Mouse (Mus musculus) heart, adult 11 months (tissue): ENCODE data around the gene Ephb3.
A peak's percentile ranks its signal among the peaks of the same experiment; 100 is the strongest.
"Not testable (repeated sequence)": the region's sequence is repeated elsewhere in the genome, so short reads cannot be mapped to it uniquely, and the experiment has no call there.

Source experiments
- DNase-seq: peaks from one replicate; pipeline ENCODE4 v3.0.0; 2022

Gene Ephb3

DNA sequence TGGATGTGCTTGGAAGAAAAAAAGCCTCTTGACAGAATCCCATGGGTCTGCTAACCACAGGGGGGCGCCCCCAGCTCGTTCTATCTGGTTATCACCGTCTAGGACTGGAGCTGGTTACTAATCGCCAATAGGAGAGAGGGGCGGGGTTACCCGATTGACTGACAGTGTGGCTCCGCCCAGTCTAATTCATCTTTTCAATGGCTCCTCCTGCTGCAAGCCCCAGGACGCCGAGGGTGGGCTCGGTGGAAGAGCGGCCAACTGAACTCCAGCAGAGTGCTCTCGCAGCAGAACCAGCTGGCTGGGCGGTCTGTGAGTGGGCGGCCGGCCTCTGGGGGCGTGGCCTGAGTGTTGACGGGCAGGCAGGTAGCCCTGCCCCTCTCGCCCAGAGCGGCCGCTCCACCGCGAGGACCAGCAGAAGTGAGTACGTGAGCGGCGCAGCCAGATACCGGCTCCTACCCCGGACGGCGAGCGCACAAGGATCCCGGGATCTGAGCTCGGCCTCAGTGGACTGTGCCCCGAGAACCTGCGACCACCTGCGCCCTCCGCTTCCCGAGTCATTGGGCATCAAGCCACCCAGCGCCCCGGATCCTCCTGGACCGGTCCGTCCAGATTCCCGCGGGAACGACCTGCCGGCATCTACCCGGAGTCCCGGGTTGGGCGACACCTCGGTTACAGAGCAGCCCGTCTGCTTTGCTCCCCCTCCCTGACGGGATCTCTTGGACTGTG lies at the start of gene Ephb3:
Gene Ephb3, plus strand, starts transcription at position 389 of the 726 bp plus-strand sequence.
- DNase-seq: peak; percentile 100

DNA sequence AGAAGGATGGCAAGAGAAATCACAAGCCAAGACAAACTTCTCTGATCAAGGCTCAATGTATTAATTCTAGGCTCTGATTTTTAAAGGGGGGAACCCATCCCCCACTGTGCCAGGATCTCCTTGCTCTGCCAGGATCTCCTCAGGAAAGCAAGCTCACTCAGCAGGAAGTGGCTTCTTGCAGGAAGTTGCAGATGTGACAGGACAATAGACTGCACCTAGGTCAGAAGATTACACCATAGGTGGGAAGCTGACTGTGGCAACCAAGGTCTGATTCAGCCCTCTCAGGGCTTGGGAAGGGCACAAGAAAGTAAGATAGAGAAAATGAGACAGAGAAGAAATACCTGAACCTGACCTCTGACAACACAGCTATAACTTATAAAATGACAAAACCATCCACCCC lies 48.3 kb upstream of the Ephb3 start:
- not testable (repeated sequence) for DNase-seq

DNA sequence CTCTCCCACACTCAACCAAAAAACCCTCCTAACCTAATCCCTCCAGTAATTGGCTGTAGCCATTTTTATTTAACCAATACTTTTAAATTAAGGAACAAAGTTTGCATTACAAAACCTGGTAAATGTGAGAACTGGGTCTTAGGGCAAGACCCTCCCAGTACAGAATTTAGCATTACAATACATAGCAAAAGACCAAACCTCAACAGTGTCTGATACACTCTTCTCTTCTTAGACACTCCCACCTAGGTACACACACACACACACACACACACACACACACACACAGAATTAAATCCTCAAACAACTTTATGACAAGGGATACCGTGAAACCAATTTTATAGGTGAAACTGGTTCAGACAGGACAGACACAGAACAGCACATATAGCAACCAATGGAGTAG lies 45.3 kb upstream of the Ephb3 start:
- DNase-seq: not testable (repeated sequence)

DNA sequence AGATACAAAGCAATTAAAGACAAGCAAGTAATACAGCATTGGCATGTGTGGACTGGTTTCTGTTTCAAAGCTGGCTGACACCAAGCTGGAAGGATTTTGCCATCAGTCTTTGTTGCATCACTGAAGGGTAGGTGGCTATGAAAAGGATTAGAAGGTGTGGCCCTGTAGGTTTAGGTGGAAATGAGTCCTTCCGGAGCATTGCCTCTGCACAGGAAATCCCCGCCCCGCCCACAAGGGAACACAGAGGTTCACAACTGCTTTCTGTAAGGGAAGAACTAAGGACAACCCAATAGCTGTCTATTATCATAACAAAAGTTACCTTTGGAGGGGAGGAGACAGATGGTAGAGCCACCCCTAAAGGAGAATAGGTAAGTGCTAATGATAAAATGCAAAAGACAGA lies 41.1 kb upstream of the Ephb3 start:
- DNase-seq: not testable (repeated sequence)

DNA sequence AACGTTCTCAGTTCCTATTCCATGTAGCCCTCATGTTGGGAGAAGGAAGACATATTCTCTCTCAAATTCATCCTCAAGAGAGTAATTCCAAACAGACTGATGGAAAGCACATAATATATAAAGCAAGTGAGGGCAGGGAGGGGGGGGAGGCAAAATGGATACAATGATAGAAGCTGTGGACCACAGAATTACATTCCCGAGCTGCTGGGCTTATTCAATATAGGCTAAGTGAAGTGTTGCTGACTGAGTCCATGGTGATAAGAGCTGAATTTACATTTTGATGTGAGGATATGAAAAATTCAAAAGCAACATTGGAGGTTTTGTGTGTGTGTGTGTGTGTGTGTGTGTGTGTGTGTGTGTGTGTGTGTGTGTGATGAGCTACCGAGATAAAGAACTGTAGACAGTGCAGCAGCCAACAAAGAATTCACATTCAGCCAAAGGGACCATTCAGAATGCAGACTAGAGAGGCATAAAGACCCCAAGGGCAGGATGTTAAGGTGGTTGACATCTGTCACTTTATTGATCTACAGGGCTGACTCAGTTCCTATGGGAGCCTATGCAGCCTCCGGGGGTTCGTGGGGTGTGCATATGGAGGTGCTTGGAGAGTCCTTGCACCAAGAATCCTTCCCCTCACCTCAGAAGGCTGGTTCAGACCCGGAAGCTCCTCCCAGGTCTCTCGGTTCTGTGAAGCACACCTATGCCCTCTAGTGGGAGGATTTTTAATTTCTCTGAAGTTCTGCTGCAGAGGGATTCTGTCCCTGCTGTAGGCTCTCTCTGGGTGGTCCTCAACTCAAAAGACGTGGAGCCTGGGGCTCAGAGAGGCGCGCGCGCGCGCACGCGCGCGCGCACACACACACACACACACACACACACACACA lies 39.0 kb upstream of the Ephb3 start:
- DNase-seq: not testable (repeated sequence)

DNA sequence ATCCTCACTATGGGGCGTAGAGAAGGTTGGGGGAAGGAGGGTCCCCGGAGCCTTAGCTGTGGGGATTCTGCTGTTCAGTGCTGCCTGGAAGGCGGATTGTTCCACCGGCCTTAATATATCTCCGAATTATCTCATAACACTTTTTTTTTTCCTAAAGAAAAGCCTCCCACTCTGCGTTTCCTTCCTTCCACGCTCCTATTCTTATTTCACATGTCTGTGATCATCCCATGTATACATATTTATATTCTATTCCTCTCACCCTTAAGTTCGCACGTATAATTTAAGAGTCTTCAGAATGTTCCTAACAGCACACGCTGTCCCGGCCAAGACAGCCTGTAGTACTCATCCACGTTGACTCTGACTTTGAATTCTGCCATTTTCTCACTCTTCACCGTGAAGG lies 35.8 kb upstream of the Ephb3 start:
- DNase-seq: no peak

DNA sequence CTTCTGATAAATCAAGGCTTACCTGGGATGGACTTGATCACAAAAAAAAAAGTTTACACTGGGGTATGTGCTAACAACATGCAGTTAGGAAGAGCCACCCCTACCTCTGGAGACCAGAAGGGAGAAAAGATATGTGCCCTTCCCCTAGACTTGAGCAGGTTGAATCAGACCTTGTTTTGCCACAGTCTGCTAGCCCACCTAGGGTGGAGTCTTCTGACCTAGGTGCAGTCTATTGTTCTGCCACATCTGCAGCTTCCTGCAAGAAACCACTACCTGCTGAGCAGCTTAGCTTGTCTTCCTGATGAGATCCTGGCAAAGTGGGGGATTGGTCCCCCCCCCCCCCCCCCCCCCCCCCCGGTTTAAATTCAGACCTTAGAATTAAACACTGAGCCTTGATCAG lies 29.3 kb upstream of the Ephb3 start:
- no peak for DNase-seq

DNA sequence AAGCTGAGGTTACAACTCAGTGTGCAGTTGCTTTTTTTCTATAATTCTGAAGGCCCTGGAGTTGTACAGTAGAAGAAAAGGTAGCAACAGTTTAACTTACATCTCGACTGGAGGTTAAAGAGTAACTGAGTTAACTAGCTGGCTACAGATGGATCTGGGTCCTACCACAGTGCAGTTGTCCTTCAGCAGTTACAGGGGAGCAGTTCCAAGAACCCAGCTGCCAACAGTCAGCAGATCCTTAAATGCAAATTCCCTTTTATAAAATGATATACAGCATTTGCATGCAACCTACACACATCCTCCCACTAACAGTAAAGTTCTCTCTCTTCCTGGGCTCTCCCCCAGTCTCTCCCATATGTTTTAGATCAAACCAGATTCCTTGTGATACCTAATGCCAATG lies 22.4 kb upstream of the Ephb3 start:
- DNase-seq: no peak

DNA sequence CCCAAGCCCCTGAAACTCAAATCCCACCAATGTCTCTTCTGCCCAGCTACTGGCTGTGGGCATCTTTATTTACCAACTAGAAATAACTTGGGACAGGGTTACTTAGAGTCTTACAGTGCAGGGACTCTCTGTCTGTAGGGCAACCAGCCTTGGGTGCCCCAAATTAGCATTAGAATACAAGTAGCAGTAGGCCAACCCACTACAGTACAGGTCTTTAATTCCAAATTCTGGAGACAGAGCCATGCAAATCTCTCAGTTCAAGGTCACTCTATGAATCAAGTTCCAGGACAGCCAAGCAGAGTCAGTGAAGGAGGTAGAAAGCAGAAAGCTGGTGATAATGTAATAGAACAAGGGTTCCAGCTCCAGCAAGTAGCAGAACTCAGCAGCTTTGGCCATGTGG lies 19.9 kb upstream of the Ephb3 start:
- DNase-seq: no peak

DNA sequence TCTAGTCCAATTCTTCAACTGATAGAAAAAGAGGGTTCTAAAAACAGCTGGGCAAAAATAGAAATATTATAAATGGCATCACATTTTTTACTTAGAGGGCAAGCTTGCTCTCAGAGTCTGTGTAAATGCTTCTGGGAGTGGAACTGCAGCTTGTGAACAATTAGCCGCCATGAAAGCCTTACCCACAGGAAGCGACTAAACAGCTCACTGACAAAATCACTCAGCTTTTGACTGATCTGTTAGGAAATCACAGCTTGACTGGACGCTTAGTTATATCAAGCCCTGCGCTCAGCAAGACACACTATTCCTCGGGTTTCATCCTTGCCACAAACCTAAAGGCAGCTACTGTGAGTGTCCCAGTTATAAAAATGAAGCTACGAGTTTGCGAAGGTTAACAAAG lies 17.0 kb upstream of the Ephb3 start:
- DNase-seq: no peak

DNA sequence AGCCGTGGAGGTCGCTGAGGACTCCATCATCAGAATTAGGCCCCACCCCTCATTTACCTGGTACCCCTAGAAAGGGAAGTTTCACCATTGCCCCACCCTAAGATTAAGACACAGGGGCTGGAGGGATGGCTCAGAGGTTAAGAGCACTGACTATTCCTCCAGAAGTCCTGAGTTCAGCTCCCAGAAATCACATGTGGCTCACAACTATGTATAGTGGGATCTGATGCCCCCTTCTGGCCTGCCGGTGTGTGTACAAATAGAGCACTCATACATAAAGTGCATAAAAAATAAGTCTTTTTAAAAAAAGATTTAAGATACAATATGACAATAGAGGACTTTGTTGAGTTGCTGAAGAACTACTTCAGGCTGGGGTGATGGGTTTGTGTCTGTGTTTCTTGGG lies 16.2 kb upstream of the Ephb3 start:
- no peak for DNase-seq

DNA sequence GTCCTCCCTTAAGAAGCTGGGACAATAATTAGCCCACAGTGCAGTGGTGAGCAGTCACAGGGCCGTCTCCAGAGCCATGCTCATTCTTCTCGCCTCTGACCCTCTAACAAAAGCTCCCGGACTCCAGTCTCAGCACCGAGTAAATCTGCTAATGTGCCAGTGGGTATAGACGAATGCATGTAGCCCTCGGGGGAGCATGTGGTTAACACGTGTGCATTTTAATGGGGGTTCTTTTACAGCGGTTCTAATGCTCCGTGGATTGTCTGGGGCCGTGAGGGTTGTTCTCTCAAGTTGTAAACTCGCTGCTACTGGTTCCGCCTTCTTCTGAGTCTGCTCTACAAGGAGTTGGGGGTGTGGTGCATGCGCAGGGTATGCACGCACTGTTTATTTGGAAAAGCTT lies 13.0 kb upstream of the Ephb3 start:
- peak; percentile 68 for DNase-seq

DNA sequence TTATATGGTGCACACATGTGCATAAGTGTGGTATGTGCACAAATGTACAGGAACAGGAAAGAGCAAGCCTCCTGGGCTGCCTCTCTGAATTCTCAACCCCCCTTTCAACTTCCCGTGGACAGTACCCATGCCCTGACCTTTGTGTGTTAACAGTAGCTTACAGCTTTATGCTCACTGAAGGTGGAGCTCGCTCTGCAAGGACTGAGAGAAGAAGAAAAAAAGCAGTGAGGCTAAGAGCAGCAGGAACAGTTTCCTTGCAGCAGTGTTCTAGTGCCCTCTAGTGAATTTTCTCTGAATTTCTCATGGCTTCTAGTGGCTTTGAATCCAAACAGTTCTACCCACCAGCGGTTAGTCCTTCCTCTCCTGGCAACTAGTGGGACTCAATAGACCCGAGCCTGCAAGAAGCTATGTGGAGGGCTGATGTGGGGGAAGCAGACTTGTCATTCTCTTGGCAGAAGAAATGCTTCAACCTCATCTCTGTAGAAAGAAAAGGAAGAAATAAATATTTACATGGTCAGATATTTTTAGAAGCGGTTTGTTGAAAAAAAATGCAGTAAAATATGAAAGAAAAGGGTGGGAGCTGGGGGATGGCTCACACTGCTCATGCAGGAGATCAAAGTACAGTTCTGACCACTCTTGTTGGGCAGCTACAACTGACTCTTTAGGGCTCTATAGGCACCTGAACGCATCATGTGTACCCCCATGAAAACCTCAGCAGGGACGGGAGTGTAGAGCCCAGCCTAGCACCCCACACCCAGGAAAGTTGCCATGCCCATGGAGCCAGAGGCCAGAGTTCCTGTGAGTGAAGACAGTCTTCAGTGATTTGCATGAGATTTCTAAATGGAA lies 11.8 kb upstream of the Ephb3 start:
- DNase-seq: peak; percentile 85

DNA sequence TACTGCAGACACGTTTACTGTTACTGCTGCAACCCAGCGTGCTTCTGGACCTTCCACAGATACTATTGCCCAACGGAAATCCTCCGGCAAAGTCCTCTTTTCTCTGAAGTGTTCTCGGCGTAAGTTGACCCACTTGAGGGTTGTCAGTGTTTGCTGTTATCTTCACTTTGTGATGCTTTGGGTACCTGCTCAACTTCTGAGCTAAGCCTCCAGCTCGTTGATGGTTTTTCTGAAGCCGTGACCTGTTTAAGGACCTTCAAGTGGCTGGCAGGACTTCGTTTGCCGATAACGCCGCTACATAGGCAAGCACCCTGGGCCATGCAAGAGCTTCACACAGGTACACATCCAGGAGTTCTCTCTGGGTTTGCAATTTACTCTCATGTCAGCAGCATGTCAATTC lies 10.4 kb upstream of the Ephb3 start:
- DNase-seq: peak; percentile 72

DNA sequence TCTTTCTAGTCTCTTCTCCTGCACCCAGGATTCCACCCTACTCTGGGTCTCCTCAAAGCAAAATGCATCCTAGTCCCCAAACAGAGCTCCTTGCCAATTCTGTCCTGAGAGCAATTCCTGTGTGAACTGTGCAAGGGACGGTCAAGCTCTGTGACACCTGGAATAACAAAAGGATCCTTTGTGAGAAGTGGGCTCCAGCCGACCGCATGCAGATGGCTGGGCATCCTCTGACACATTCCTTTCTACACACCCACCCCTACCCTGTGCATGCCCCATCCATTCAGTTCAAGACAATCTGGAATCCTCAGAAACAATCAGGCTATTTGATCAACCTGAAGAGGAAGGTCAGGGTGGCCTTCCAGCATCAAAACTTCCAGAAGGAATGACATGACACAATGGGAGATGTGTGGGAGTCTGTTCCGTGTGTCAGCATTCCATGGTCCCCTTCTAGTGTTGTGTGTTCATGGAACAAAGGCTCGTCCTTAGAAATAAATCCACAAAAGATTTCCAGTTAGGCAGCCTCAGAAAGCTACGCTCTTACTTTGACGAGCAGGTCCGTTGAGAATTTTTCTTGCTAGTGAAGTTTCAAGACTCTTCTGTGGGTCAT lies 9.2 kb upstream of the Ephb3 start:
- peak; percentile 78 for DNase-seq

DNA sequence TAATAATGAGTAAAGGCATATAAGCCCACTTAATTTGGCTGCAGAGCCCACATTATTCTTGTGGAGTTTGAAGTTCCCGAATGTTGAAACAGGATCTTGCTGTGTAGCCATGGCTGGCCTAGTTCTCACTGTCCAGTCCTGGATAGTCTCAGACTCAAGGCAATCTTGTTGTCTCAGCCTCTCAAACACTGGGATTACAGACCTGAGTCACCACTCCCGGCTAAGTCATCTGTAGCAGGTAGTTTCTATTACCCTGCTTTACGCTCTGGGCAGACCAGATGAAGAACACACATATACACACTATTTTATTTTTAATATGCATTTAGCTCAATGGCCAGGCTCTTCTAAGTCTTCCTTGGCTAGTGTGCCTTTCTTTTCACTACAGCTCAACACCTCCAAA lies 8.0 kb upstream of the Ephb3 start:
- DNase-seq: peak; percentile 55

DNA sequence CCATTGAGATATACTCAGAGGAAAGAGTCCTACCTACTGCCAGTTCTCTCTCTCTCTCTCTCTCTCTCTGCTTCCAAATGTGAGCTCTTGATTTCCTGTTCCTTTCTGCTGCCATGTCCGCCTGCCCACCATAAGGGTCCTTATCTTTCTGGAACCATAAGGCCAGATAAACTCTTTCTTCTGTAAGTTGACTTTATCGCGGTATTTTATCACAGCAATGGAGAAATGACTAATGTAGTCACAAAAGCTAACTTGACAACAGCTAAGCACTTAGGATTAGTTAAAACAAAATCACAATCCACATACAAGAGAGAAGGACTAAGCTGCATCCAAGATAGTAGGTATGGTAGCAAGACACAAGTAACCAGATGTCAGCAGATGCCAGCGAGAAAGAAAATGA lies 7.0 kb upstream of the Ephb3 start:
- no peak for DNase-seq

DNA sequence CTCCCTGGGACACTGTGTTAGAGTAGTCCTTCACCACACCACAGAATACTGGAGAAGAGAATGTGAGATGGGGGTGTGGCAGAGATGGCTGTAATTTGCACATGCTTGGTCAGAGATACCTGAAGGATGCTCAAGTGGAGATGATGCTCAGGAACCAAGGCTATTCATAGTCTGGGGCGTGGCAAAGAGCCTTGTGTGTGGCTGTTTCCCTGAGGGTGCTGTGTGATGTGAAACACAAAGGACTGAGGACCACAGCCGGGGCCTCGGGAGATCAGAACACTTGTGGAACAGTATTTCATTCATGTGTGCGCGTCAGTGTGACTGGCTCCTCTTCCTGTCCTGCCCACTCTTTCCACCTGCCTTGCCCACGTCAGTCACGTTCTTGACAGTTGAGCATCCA lies 6.5 kb upstream of the Ephb3 start:
- DNase-seq: peak; percentile 42

DNA sequence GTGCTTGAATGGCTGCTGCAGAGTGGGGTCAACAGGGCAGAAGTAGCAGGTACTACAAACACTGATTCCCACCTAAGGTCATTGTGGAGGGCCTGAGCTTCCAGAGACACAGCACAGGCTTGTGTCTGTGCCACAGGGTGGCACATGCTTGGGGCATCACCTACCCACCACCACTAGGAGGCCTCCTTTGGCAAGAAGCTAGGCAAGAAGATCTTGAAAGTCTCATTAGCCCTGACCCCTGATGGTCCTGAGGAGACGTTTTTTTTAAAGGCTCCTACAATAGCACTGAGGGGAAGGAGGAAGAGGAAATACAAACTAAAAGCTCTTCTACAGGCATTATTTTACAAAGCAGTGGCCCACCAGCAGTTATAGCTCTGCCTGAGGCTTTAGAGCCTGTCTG lies 6.0 kb upstream of the Ephb3 start:
- peak; percentile 83 for DNase-seq

DNA sequence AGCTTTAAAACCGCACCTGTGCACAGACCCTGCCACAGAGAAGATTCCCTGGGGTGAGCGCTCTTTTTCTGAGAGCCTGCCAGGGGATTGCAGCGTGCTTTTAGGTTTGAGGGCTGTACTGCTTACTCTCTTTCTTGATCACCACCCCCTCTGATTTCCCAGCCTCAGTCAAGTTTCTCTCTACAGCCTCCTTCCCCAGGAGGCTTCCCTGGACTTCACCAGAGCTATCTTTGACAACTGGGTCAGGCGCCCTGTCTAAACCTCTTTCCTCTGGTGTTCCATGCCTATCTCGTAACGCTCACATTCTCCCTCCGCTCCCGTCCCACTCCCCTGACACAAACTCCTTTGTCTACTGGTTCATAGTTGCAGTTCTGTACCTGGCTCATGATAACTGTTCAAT lies 5.1 kb upstream of the Ephb3 start:
- peak; percentile 74 for DNase-seq

DNA sequence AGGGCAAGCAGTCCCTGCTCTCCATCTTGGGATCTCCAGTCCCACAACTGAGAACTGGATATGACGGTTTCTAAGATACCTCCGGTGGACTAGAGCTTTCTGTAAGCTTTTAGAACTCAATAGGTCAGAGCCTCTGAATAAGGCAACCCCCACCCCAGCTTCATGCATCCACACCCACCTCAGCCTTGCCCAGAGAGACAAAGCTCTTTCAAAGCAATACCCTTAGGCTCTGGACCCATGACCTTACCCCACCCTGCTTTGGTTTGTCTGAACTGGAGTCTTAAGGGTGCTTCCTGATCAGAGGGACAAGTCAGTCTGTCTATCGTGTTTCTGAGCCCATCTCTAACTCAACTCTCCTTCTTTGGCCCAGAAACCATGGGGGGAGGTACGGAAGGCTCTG lies 1.8 kb upstream of the Ephb3 start:
- no peak for DNase-seq

DNA sequence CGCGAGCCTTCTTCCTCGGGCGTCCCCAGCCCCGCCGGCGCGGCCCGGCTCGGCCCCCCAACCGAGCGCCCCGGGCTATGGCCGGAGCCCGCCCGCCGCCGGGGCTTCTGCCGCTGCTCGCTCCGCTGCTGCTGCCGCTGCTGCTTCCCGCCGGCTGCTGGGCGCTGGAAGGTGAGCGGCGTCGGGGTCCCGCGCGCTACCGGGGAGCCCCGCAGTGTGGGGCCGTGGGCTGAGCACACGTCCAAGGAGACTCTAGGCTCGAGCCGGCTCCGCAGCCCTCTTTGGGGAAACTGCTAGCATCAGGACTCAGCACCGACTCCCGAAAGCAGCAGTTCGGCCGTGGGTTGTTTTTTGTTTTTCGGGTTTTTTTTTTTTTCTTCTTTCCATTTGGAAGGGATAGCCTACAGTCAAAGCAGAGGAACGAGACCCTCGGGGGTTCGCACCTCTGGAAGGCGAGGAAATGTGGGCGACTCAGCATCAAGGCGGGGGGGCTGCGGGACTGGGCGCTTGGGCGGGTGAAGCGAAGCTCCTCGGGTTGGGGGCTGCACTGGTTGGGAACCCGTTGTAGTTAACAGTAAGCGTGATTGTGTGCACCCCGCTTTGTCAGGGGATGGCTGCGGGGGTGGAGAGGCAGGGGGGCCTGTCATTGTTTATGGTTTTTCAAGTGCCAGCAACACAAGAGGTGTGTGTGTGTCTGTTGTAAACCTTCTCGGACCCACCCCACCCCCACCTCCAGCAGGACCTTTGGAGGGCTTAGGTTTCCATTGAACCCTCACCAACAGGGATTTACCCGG lies 735 bp downstream of the Ephb3 start:
- no peak for DNase-seq
